Mouse (Mus musculus) liver, embryonic 14.5 days (tissue): ENCODE data around the gene Ssrp1.

ENCODE experiments used
- CTCF ChIP-seq: IDR thresholded peaks from 2 replicates; pipeline ENCODE4 v1.5.1; 2016; ENCODE audit warnings: antibody characterized with exemption, low read depth, control low read depth
- EP300 ChIP-seq: IDR thresholded peaks from 2 replicates; pipeline ENCODE4 v1.6.1; 2016; ENCODE audit warnings: antibody characterized with exemption, low read depth

GRCm38 (mm10) chr2:85029897-85030296 is 7.1 kb upstream of the Ssrp1 start:
- TF ChIP-seq CTCF: no peak
- TF ChIP-seq EP300: no peak
